Mouse (Mus musculus): ENCODE results near the gene Gm17018. TPM values are rescaled to one million over a fixed set of nuclear protein-coding genes. Genes with fewer than 3 reads are reported as not detected.

The Gm17018 gene
- 8.0 and 9.4 TPM in 2 replicates for polyA plus RNA-seq (2012; rRNA removed; ENCODE audit: low replicate concordance)

DNA sequence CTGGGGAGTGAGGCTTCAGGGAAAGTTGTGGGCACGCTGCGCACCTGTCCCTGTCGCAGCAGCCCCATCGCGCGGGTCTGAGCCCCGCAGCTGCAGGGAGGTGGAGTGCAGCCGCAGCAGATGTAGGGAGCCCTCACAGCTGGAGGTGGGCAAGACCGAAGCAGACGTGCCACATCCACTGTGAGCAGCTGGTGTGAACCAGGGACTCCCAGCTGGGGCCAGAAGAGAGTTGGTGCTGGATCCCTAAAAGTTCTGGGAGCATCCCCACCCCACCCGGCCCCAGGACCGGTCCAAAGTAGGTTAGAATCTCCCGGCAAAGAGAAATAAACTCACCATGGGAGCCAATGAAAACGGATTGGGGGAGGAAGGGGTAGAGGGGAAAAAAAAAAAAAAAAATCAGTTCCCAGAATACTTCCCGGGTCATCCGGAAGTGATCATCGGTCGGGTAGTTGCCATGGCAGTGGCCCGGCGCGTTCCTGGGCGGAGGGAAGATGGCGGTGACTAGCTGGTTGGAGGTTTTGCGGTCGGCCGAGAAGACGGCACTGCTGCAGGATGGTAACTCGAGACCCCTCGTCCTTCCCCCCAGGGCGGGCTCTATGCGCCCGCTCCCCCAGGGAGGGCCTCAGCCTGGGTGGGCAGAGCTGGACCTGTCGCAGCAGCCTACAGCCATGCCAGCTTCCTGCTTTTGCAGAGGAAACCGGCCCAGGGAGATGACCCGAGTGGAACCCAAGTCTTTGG, at the start of gene Gm17018, which contains the start of gene Poll:
Gene Gm17018 (plus strand): TSS at position 463 of the 738 bp plus-strand sequence.
Gene Poll (minus strand): TSS at position 379 of the 738 bp plus-strand sequence.

Other genes with a start within 250 kb of the Gm17018 start
- 16.0 and 19.6 TPM in 2 replicates for gene Btrc, start 196.9 kb upstream of the Gm17018 start, polyA plus RNA-seq (2012; rRNA removed; ENCODE audit: low replicate concordance)
- gene Poll, start 84 bp upstream of the Gm17018 start, polyA plus RNA-seq (2012; rRNA removed; ENCODE audit: low replicate concordance), result 12.2 and 14.3 TPM in 2 replicates
- gene Fbxw4, start 99.7 kb downstream of the Gm17018 start, polyA plus RNA-seq (2012; rRNA removed; ENCODE audit: low replicate concordance), result 84.6 and 88.1 TPM in 2 replicates
- not detected in 2 replicates for gene Fgf8, start 182.3 kb downstream of the Gm17018 start, polyA plus RNA-seq (2012; rRNA removed; ENCODE audit: low replicate concordance)
- 32.8 and 85.2 TPM in 2 replicates for gene Npm3, start 189.0 kb downstream of the Gm17018 start, polyA plus RNA-seq (2012; rRNA removed; ENCODE audit: low replicate concordance)
- 25.3 and 36.2 TPM in 2 replicates for gene Mgea5, start 223.2 kb downstream of the Gm17018 start, polyA plus RNA-seq (2012; rRNA removed; ENCODE audit: low replicate concordance)